Mouse (Mus musculus): ENCODE measurements at regions not wholly inside any gene's neighbourhood (a gene's known extent, or its start where the extent isn't known, plus 50 kb on each side); places are given as distances from the start of the nearest gene placed in this dataset.

DNA sequence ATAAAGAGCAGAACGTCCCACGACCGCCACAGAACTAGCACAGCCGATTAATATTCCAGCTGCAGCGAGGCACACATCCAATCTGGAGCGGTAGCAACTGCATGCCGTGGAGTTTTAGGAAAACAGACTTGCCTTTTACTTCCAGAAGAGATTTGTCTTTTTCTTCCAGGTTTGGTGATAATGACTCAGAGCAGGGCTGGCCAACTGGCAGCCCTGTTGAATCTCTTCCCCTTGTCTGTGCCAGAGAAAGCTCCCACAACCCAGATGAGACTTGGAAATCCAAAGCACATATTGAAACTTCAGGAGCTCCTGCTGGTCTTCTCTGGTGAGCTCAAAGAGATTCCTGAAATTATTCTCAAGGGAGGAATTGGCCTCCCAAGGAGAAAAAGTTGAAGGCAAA is 709.8 kb downstream of the Defb40 start:
- 92% methylated on average over 7 of the region's 7 CpGs for WGBS
- no peaks in the 10 kb centered on the region for H3K4me1 ChIP-seq
- no peaks in the 10 kb centered on the region for H3K27me3 ChIP-seq (ENCODE audit: low read depth, poor library complexity, severe bottlenecking)
- no peak for DNase-seq (ENCODE audit: low spot score)
- H3K27ac ChIP-seq: no peak overlapping the region
- no peak overlapping the region for H3K4me3 ChIP-seq
- H3K9me3 ChIP-seq (replicated peaks): no peaks in the 10 kb centered on the region
- no peaks in the 10 kb centered on the region for H3K36me3 ChIP-seq

DNA sequence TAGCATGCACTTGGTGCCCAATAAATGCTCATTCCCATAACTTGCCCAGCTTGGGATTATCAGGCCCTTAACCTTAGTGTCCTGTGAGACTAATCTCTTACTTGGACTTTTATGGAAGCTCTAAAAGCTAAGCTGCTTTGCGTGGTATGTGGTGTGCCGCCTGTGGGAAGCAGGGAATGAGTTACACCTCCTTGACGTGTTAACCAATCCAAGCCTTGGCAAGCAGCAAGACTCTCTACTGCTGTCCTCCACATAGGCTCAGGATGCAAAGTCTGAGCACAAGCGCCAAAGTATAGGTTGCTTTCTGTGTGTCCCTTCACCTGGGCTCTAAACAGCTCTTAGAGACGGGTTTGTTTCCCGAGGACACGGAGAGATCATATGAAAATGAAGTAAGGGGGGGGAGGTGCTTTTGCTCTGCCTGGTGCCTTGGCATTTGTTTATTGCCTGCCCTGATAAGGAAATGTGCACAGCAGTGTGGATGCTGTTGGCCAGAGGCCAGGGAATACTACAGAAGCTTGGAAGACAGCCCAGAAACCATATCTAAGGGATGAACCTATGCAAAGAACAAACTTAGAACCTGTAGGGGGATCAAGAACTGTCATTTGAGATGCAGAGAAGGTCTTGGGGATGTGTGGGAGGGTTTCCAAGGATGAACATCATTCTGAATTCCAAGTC is 719.6 kb downstream of the Defb40 start:
- H3K4me3 ChIP-seq: no peak overlapping the region
- 88% methylated on average over 7 of the region's 7 CpGs for WGBS
- H3K27me3 ChIP-seq (ENCODE audit: low read depth, poor library complexity, severe bottlenecking): no peaks in the 10 kb centered on the region
- H3K27ac ChIP-seq: no peak overlapping the region
- H3K36me3 ChIP-seq: no peaks in the 10 kb centered on the region
- H3K9me3 ChIP-seq (replicated peaks): no peaks in the 10 kb centered on the region
- no peak for DNase-seq (ENCODE audit: low spot score)
- H3K4me1 ChIP-seq: no peaks in the 10 kb centered on the region

DNA sequence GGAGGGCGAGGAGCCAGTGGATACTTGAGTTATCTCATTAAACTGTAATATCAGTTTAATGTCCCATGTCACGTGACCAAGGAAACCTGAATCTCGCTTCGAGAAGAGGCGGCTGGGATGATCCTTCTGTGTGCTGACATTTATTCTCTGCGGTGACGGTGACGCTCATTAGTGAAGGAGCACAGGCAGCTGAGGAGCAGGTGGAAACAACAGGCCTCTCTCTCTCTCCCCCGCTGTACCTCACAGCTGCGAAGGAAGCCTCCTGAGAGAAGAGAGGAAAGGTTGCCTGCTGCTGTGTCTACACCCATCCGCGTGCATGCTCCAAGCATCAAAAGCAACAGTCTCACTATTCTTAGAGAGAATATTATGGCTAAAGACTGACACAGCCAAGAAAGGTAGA is 731.8 kb downstream of the Defb40 start:
- Histone ChIP-seq H3K4me3 (no peak overlapping the region), H3K9me3 (replicated peaks) (no peaks in the 10 kb centered on the region), H3K27me3 (ENCODE audit: low read depth, poor library complexity, severe bottlenecking) (no peaks in the 10 kb centered on the region), H3K4me1 (no peaks in the 10 kb centered on the region), H3K36me3 (no peaks in the 10 kb centered on the region), H3K27ac (no peak overlapping the region)
- WGBS: 92% methylated on average over 12 of the region's 12 CpGs
- no peak for DNase-seq (ENCODE audit: low spot score)

- Histone ChIP-seq H3K27me3 (ENCODE audit: low read depth, poor library complexity, severe bottlenecking) (no peaks in the 10 kb centered on the region), H3K4me1 (no peaks in the 10 kb centered on the region), H3K9me3 (replicated peaks) (no peaks in the 10 kb centered on the region), H3K27ac (no peak overlapping the region), H3K36me3 (no peaks in the 10 kb centered on the region), H3K4me3 (no peak overlapping the region)
- DNase-seq (ENCODE audit: low spot score): no peak
- 85% methylated on average over 2 of the region's 2 CpGs for WGBS
These were observed 760.5 kb downstream of the Defb40 start for GRCm38 (mm10) chr8:18217599-18217998.

GRCm38 (mm10) chr8:18217192-18217591 is 760.9 kb downstream of the Defb40 start:
- no peaks in the 10 kb centered on the region for H3K9me3 ChIP-seq (replicated peaks)
- no peak for DNase-seq (ENCODE audit: low spot score)
- no peaks in the 10 kb centered on the region for H3K36me3 ChIP-seq
- H3K4me1 ChIP-seq: no peaks in the 10 kb centered on the region
- no peaks in the 10 kb centered on the region for H3K27me3 ChIP-seq (ENCODE audit: low read depth, poor library complexity, severe bottlenecking)
- H3K27ac ChIP-seq: no peak overlapping the region
- H3K4me3 ChIP-seq: no peak overlapping the region
- WGBS: 92% methylated on average over 7 of the region's 7 CpGs

DNA sequence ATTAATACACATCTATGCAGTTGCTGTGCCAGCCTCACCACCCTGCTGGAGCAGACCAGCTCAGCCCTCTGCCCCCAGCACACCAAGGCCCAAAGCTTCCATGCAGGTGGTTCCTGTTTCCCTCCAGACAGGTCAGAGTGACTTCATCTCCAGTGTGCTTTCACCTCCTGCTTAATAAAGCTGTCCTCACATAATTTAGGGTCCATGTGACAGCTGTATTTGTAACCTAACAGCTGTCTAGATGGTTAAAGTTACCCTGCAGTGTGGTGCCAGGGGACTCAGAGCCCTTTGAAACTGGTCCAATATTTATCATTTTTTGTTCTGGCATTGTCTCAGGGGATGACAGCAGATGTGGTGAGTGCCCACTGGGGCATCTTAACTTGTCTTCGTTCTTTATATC is 761.5 kb downstream of the Defb40 start:
- Histone ChIP-seq H3K4me1 (no peaks in the 10 kb centered on the region), H3K9me3 (replicated peaks) (no peaks in the 10 kb centered on the region), H3K4me3 (no peak overlapping the region), H3K36me3 (no peaks in the 10 kb centered on the region), H3K27me3 (ENCODE audit: low read depth, poor library complexity, severe bottlenecking) (no peaks in the 10 kb centered on the region), H3K27ac (no peak overlapping the region)
- no peak for DNase-seq (ENCODE audit: low spot score)
- WGBS: 54% methylated on average over 1 of the region's 1 CpGs

GRCm38 (mm10) chr8:18210067-18210466 is 768.0 kb downstream of the Defb40 start:
- Histone ChIP-seq H3K9me3 (replicated peaks) (no peaks in the 10 kb centered on the region), H3K27me3 (ENCODE audit: low read depth, poor library complexity, severe bottlenecking) (no peaks in the 10 kb centered on the region), H3K27ac (no peak overlapping the region), H3K36me3 (no peaks in the 10 kb centered on the region), H3K4me1 (no peaks in the 10 kb centered on the region), H3K4me3 (no peak overlapping the region)
- DNase-seq (ENCODE audit: low spot score): no peak
- WGBS: 95% methylated on average over 1 of the region's 1 CpGs

DNA sequence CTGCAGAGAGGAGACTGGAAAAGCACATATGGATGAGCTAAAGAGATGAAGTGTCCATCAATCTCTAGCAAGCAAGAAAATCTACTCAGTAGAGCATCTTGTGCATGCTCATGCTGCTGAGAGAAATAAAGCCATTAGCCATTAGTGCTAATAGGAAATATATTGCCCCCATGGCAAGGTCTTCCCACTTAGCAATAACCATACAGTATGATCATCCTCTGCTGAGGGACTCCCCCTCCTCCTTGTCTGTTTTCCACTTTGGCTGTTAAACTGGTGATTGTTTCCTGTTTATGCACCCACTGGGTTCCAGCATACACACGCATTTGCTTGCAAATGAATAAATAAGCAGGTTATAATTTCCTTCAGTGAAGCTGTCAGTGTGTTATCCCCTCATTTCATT is 769.4 kb downstream of the Defb40 start:
- no peaks in the 10 kb centered on the region for H3K36me3 ChIP-seq
- no peak overlapping the region for H3K27ac ChIP-seq
- WGBS: 79% methylated on average over 1 of the region's 1 CpGs
- DNase-seq (ENCODE audit: low spot score): no peak
- no peaks in the 10 kb centered on the region for H3K27me3 ChIP-seq (ENCODE audit: low read depth, poor library complexity, severe bottlenecking)
- H3K4me3 ChIP-seq: no peak overlapping the region
- no peaks in the 10 kb centered on the region for H3K4me1 ChIP-seq
- H3K9me3 ChIP-seq (replicated peaks): no peaks in the 10 kb centered on the region

GRCm38 (mm10) chr8:18187486-18187885 is 790.6 kb downstream of the Defb40 start:
- no peaks in the 10 kb centered on the region for H3K36me3 ChIP-seq
- DNase-seq (ENCODE audit: low spot score): no peak
- H3K27ac ChIP-seq: no peak overlapping the region
- no peak overlapping the region for H3K4me3 ChIP-seq
- no peaks in the 10 kb centered on the region for H3K4me1 ChIP-seq
- H3K9me3 ChIP-seq (replicated peaks): no peaks in the 10 kb centered on the region
- H3K27me3 ChIP-seq (ENCODE audit: low read depth, poor library complexity, severe bottlenecking): no peaks in the 10 kb centered on the region

DNA sequence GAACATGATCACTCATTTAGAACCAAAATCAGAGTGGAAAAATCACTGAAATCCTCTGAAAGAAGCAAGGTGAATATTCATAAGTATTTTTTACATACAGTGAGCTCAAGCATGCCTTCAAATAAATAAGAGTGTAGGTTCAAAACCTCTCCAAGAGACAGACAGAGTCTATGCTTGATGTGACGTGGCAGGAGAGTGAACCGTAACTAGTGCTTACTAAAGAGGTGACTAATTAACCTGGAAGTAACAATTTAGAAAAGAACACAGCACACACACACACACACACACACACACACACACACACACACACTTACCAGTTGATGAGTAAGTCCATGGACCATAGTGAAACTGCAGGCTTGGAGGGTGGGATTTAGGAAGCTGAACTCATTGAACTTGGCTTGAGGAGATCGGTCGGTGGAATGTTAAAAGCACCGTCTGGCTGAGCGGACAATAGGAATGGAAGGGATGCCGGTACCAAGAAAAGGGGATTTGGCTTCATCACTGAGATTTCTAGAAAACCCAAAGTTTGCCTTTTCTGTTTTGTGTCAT is 802.4 kb downstream of the Defb40 start:
- no peak for DNase-seq (ENCODE audit: low spot score)
- H3K9me3 ChIP-seq (replicated peaks): no peaks in the 10 kb centered on the region
- no peak overlapping the region for H3K27ac ChIP-seq
- 88% methylated on average over 7 of the region's 7 CpGs for WGBS
- no peaks in the 10 kb centered on the region for H3K36me3 ChIP-seq
- H3K4me3 ChIP-seq: no peak overlapping the region
- H3K4me1 ChIP-seq: no peaks in the 10 kb centered on the region
- no peaks in the 10 kb centered on the region for H3K27me3 ChIP-seq (ENCODE audit: low read depth, poor library complexity, severe bottlenecking)

DNA sequence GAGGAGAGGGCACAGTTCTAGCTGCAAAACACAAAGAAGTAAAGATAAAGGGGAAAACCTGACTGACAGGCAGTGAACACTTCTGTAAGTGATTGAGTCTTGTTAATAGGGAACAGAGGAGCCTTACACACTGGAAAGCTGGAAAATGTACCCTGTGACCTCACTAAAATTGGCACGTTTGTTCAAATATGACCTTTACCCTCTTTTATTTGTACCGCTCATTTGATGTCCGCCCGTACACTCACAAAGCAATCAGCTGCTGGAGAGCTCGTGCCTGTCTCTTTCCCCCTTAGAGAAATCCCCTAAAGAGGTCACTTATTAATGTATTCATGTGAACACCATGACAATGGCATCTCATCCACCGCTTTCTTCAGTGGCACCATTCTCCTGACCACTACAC is 819.4 kb downstream of the Defb40 start:
- Histone ChIP-seq H3K27ac (no peak overlapping the region), H3K9me3 (replicated peaks) (no peaks in the 10 kb centered on the region), H3K36me3 (no peaks in the 10 kb centered on the region), H3K4me3 (no peak overlapping the region), H3K4me1 (peaks cover 11% of the 10 kb centered on the region), H3K27me3 (ENCODE audit: low read depth, poor library complexity, severe bottlenecking) (no peaks in the 10 kb centered on the region)
- WGBS: 31% methylated on average over 6 of the region's 6 CpGs
- no peak for DNase-seq (ENCODE audit: low spot score)

DNA sequence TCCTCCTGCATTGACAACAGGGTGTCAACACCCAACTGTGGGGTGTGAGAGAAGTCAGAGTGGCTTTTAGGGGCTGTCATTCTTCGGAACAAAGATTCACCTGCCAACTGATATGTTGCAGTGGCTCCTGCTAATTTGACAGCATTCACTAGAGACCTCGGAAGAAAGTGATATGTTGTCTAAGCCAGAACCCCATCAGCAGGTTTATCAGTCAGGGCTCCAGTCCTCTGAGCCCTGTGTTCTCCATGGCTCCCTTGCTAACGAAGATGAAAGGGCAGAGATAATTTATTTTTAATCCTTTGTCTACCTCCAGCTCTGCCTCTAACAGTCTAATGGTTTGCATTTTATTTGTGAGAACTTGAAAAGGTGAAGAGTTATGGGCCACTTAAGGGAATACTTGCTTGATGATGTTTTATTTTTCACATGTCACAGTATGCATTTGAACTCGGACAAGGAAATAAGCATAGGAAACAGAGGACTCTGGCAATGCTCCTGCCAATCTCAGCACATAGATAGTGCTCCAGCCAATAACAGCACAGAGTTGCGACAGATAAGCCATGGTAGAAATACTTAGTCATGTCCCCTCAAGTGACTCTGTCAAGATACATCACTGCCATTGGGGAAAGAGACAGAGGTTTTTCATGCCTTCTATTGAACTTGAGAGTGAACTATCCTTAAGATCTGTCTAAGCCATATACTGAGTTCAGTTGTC is 862.6 kb downstream of the Defb40 start:
- no peak overlapping the region for H3K27ac ChIP-seq
- H3K36me3 ChIP-seq: no peaks in the 10 kb centered on the region
- H3K4me3 ChIP-seq: no peak overlapping the region
- H3K4me1 ChIP-seq: no peaks in the 10 kb centered on the region
- 69% methylated on average over 5 of the region's 5 CpGs for WGBS
- no peak for DNase-seq (ENCODE audit: low spot score)
- no peaks in the 10 kb centered on the region for H3K9me3 ChIP-seq (replicated peaks)
- no peaks in the 10 kb centered on the region for H3K27me3 ChIP-seq (ENCODE audit: low read depth, poor library complexity, severe bottlenecking)

DNA sequence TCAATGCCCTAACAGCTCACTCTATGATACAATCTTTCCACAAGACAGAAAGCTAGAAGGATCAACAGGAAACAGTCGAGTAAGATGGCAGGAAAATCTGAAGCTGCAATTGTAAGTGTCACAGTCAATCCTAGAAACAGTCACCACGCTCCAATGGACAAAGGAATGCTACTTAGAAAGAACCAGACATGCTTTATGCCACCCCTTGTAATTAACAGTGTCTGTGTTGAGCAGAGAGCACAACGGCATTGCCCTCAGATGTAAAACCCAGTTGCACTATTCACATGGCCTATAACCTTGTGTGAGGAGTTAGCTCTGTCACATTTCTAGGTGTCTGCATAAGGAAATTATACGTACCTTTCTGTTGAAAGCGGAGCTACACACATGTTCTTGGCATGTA is 864.8 kb downstream of the Defb40 start:
- no peak for DNase-seq (ENCODE audit: low spot score)
- 72% methylated on average over 5 of the region's 5 CpGs for WGBS
- Histone ChIP-seq H3K4me1 (no peaks in the 10 kb centered on the region), H3K27ac (no peak overlapping the region), H3K27me3 (ENCODE audit: low read depth, poor library complexity, severe bottlenecking) (no peaks in the 10 kb centered on the region), H3K9me3 (replicated peaks) (no peaks in the 10 kb centered on the region), H3K4me3 (no peak overlapping the region), H3K36me3 (no peaks in the 10 kb centered on the region)

Measured in limb, embryonic 10.5 days (tissue).